Mouse (Mus musculus): Measurements from ENCODE around the gene Gab1.
A peak's percentile ranks its signal among the peaks of the same experiment; 100 is the strongest.

GRCm38 (mm10) chr8:80753017-80753715, 127.2 kb downstream of the Gab1 start:
- TF ChIP-seq CTCF (IDR thresholded peaks at IDR 0.05; ENCODE audit: insufficient read depth, low read depth, low read length) (peak; percentile 60; the same call in 1 of the 2 replicates), POLR2A (IDR thresholded peaks at IDR 0.05; ENCODE audit: insufficient read depth, low read depth, low read length) (no peak)

Measured in olfactory bulb, adult 2 months (tissue).